In the genomic region with DNA sequence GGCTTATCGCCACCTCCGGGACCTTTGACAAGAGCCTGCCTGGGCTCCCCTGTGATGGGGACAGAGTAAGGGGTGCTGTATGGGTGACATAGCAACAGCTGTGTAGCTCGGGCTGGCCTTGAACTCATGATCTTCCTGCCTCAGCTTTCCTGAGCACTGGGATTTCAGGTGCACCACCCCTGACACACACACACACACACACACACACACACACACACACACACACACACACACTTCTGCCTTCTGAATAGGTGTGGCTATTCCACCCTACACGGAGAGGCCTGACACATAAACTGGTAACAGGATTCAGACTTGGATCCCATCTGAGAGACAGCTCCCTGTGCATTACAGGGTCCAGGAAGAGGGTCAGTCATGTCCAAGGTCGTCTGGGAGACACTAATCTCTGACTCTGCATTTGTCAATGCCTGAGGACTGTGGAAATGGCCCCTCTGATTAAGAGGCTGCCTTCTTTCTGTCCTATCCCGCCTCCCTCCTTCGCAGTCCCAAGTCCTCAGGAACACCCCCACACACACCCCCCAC, we compare ENCODE assay signal across 9 mouse cellular contexts. TPM values are rescaled to one million over a fixed set of nuclear protein-coding genes. Genes with fewer than 3 reads are reported as not detected.
A peak's percentile ranks its signal among the peaks of the same experiment; 100 is the strongest.
DNase-seq lines count a peak whose midpoint lies in the region; ATAC-seq lines count a peak whose summit lies in the region.
"Had no signal": no experiment of that assay in that cellular context is flagged by ENCODE, and none has a peak within 500 bp of the region (broad histone marks: within the 10 kb centered on the region; RNA-seq: fewer than 3 reads in every experiment).

No protein-coding gene starts in this region.

- H3K36me3 ChIP-seq in heart, embryonic 14.5 days (ENCODE audit: control insufficient read depth, insufficient read depth, low read length), result no peaks in the 10 kb centered on the region
- H3K36me3 ChIP-seq in intestine, embryonic 15.5 days, result no peaks in the 10 kb centered on the region

- peak overlapping the region; percentile 52; the same call in 1 of the 2 replicates for H3K9ac ChIP-seq in heart, embryonic 14.5 days (ENCODE audit: low read length)
- no peak overlapping the region for H3K9ac ChIP-seq in intestine, embryonic 15.5 days

- peak overlapping the region; percentile 88 to 93 for H3K27ac ChIP-seq in heart, embryonic 14.5 days (replicated peaks in 1 of 2; ENCODE audit: control insufficient read depth in 1 of 2, insufficient read depth in 1 of 2, low read depth in 2 of 2, low read length in 2 of 2)
- H3K27ac ChIP-seq in intestine, embryonic 15.5 days, result peak overlapping the region; percentile 86

- 25% methylated on average over 7 of the region's 7 CpGs for WGBS in heart, embryonic 14.5 days
- 49% methylated on average over 7 of the region's 7 CpGs for WGBS in intestine, embryonic 15.5 days

- intact Hi-C loops in heart, postnatal 25 days (cut with DNase I), result no loop called here

- H3K9me3 ChIP-seq in heart, embryonic 14.5 days (ENCODE audit: control insufficient read depth, low read length), result no peaks in the 10 kb centered on the region
- H3K9me3 ChIP-seq in intestine, embryonic 15.5 days, result no peaks in the 10 kb centered on the region

- ATAC-seq in heart, embryonic 14.5 days (ENCODE audit: insufficient number of reproducible peaks, insufficient read depth, low FRiP score, low read depth), result no peak
- ATAC-seq in intestine, embryonic 15.5 days, result no peak

- DNase-seq in heart, postnatal 25 days (ENCODE audit: low spot score), result no peak
- peak; percentile 35 for DNase-seq in testis, postnatal 10 days (ENCODE audit: low spot score)
- DNase-seq in testis, postnatal 14 days (ENCODE audit: low spot score), result no peak
- DNase-seq in cerebellum, postnatal 25 days, result no peak
- DNase-seq in cerebellum, postnatal 36 days, result no peak
- no peak for DNase-seq in embryo, embryonic 11 days
- DNase-seq: layer of hippocampus, adult 9-11 months had no signal

- H3K4me3 ChIP-seq in heart, embryonic 14.5 days (ENCODE audit: control insufficient read depth in 1 of 2, insufficient read depth in 1 of 2, low read depth in 1 of 2, low read length in 2 of 2), result 0 out of 4 replicates have a peak overlapping the region, but pooled peaks of 1 of the 2 experiments have one; percentile 9
- no peak overlapping the region for H3K4me3 ChIP-seq in intestine, embryonic 15.5 days (replicated peaks)

- no peaks in the 10 kb centered on the region for H3K27me3 ChIP-seq in heart, embryonic 14.5 days (ENCODE audit: control insufficient read depth, insufficient read depth, low read length)
- no peaks in the 10 kb centered on the region for H3K27me3 ChIP-seq in intestine, embryonic 15.5 days (replicated peaks)

- peaks cover 32 to 46% of the 10 kb centered on the region in 2 experiments for H3K4me1 ChIP-seq in heart, embryonic 14.5 days (ENCODE audit: control insufficient read depth in 2 of 2, insufficient read depth in 2 of 2, low read length in 2 of 2)
- peaks cover 45% of the 10 kb centered on the region for H3K4me1 ChIP-seq in intestine, embryonic 15.5 days (replicated peaks)

- peak overlapping the region; percentile 56 for H3K4me2 ChIP-seq in heart, embryonic 14.5 days (ENCODE audit: low read length)
- H3K4me2 ChIP-seq in intestine, embryonic 15.5 days (replicated peaks), result peak overlapping the region; percentile 42; the same call in 1 of the 2 replicates

RNA-seq across cellular contexts. Expression of a gene that starts 29.5 kb away (rescaled TPM):
- polyA plus RNA-seq in heart, embryonic 14.5 days (2014; fragmentation: Nextera tagmentation; extraction: Ambion mirVana), result 26.9 and 28.6 TPM in 2 replicates
- total RNA-seq in heart, postnatal 25 days (2021), result 10 to 100 TPM; 34.5 to 35.9 TPM
- 24.5 and 25.2 TPM in 2 replicates for polyA plus RNA-seq in intestine, embryonic 15.5 days (2015; fragmentation: Nextera tagmentation; extraction: Ambion mirVana)

RNA-seq across cellular contexts. Expression of a gene that starts 42.8 kb away (rescaled TPM):
- polyA plus RNA-seq in heart, embryonic 14.5 days (2014; fragmentation: Nextera tagmentation; extraction: Ambion mirVana), result 0.70 and 2.4 TPM in 2 replicates
- 10 to 100 TPM; 41.8 to 77.1 TPM for total RNA-seq in heart, postnatal 25 days (2021)
- 35.4 and 35.7 TPM in 2 replicates for polyA plus RNA-seq in intestine, embryonic 15.5 days (2015; fragmentation: Nextera tagmentation; extraction: Ambion mirVana)

Comparison
In these comparisons a context has a peak if more than half of its experiments do, and no peak if none do; other contexts are left out.
1. RNA of a gene that starts 42.8 kb away (polyA plus RNA-seq): 35.4 to 35.7 TPM in intestine, embryonic 15.5 days; 0.70 to 2.4 TPM in heart, embryonic 14.5 days; every median in the first group is over 10 times any median in the second.